Mouse (Mus musculus): ENCODE data around the gene Rnf223.

Rnf223 gene

GRCm38 (mm10) chr4:156130436-156130835, at the start of gene Rnf223:
Gene Rnf223 (plus strand): TSS chr4:156130513.
- DNase-seq (ENCODE audit: low read depth), result no peak

GRCm38 (mm10) chr4:156082621-156083234, 47.6 kb upstream of the Rnf223 start:
- no peak for DNase-seq (ENCODE audit: low read depth)

- peak; percentile 11 for DNase-seq (ENCODE audit: low read depth)
These were observed 47.0 kb upstream of the Rnf223 start for GRCm38 (mm10) chr4:156083348-156083747.

GRCm38 (mm10) chr4:156084096-156084879, 46.0 kb upstream of the Rnf223 start:
- no peak for DNase-seq (ENCODE audit: low read depth)

- no peak for DNase-seq (ENCODE audit: low read depth)
These were observed 45.1 kb upstream of the Rnf223 start for GRCm38 (mm10) chr4:156085256-156085655.

GRCm38 (mm10) chr4:156087398-156088087, 42.8 kb upstream of the Rnf223 start:
- no peak for DNase-seq (ENCODE audit: low read depth)

- no peak for DNase-seq (ENCODE audit: low read depth)
These were observed 39.1 kb upstream of the Rnf223 start for GRCm38 (mm10) chr4:156091236-156091635.

- no peak for DNase-seq (ENCODE audit: low read depth)
These were observed 37.5 kb upstream of the Rnf223 start for GRCm38 (mm10) chr4:156092765-156093164.

GRCm38 (mm10) chr4:156093758-156094157, 36.6 kb upstream of the Rnf223 start:
- no peak for DNase-seq (ENCODE audit: low read depth)

GRCm38 (mm10) chr4:156096191-156096590, 34.1 kb upstream of the Rnf223 start:
- no peak for DNase-seq (ENCODE audit: low read depth)

- DNase-seq (ENCODE audit: low read depth), result no peak
These were observed 32.4 kb upstream of the Rnf223 start for GRCm38 (mm10) chr4:156097770-156098366.

- DNase-seq (ENCODE audit: low read depth), result no peak
These were observed 30.9 kb upstream of the Rnf223 start for GRCm38 (mm10) chr4:156099427-156099826.

- no peak for DNase-seq (ENCODE audit: low read depth)
These were observed 29.8 kb upstream of the Rnf223 start for GRCm38 (mm10) chr4:156100501-156100900.

- peak; percentile 9 for DNase-seq (ENCODE audit: low read depth)
These were observed 28.8 kb upstream of the Rnf223 start for GRCm38 (mm10) chr4:156101481-156101903.

GRCm38 (mm10) chr4:156103342-156103741, 27.0 kb upstream of the Rnf223 start:
- no peak for DNase-seq (ENCODE audit: low read depth)

GRCm38 (mm10) chr4:156108606-156109546, 21.4 kb upstream of the Rnf223 start:
- DNase-seq (ENCODE audit: low read depth), result peak; percentile 72

GRCm38 (mm10) chr4:156109570-156110331, 20.6 kb upstream of the Rnf223 start, which contains the start of gene 9430015G10Rik:
Gene 9430015G10Rik (plus strand): TSS chr4:156109982.
- DNase-seq (ENCODE audit: low read depth), result peak; percentile 98

GRCm38 (mm10) chr4:156124077-156124476, 6.2 kb upstream of the Rnf223 start:
- DNase-seq (ENCODE audit: low read depth), result no peak

GRCm38 (mm10) chr4:156125393-156125792, 4.9 kb upstream of the Rnf223 start:
- no peak for DNase-seq (ENCODE audit: low read depth)

- peak; percentile 49 for DNase-seq (ENCODE audit: low read depth)
These were observed 3.5 kb upstream of the Rnf223 start for GRCm38 (mm10) chr4:156126841-156127240.
